Mouse (Mus musculus): ENCODE results near the gene Cblc. TPM values are rescaled to one million over a fixed set of nuclear protein-coding genes. Genes with fewer than 3 reads are reported as not detected.

Gene Cblc
- polyA plus RNA-seq, 1 experiment from 2014 or later, result 4.8 TPM

- peaks cover 25% of the 10 kb centered on the region for H3K27me3 ChIP-seq
- peak overlapping the region; percentile 38; the same call in 1 of the 2 replicates for H3K9ac ChIP-seq
Measured at GRCm38 (mm10) chr7:19817382-19818105, 20.9 kb upstream of the Cblc start.

DNA sequence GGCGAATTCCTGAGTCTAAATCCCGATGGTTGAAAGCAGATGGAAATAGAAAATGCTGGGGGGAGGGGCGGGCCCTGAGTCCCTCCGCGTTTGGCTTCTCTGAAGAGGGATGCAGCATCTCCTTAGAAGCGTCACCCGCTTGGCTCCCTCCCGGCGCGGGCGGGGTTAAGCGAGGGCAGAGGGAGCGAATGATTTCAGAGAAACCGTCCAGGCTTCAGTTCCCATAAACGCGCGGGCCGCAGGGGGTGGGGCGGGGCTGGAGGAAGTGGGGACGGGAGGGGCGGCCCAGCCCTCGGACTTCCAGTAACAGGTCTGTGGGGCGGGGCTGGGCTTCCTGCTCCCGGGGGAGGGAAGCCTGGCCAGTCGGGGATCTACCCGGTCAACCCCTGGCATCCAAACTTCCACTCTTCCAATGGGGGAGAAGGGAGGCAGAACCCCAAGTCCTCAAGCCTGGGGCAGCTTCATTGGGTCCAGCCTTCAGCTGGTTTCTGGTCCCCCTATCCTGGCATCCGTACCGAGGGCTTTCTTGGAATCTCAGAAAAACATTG is 19.7 kb upstream of the Cblc start:
- H3K4me2 ChIP-seq (replicated peaks), result peak overlapping the region; percentile 63
- H3K36me3 ChIP-seq, result no peaks in the 10 kb centered on the region
- peak overlapping the region; percentile 76 for H3K27ac ChIP-seq
- peaks cover 28% of the 10 kb centered on the region for H3K4me1 ChIP-seq
- peak overlapping the region; percentile 31 for H3K9ac ChIP-seq
- no peaks in the 10 kb centered on the region for H3K9me3 ChIP-seq
- peak; percentile 7; the same call in 1 of the 2 replicates for ATAC-seq (ENCODE audit: insufficient number of reproducible peaks, insufficient read depth, low FRiP score, low TSS enrichment)
- peak overlapping the region; percentile 37 for H3K4me3 ChIP-seq
- H3K27me3 ChIP-seq, result peaks cover 24% of the 10 kb centered on the region
- 1% methylated on average over 28 of the region's 28 CpGs for WGBS

More at GRCm38 (mm10) chr7:19817382-19818105, 20.9 kb upstream of the Cblc start:
- peak overlapping the region; percentile 37 for H3K4me3 ChIP-seq
- no peaks in the 10 kb centered on the region for H3K36me3 ChIP-seq
- 6% methylated on average over 15 of the region's 15 CpGs for WGBS
- peak; percentile 50 for ATAC-seq (ENCODE audit: insufficient number of reproducible peaks, insufficient read depth, low FRiP score, low TSS enrichment)
- H3K4me1 ChIP-seq, result peaks cover 31% of the 10 kb centered on the region
- no peaks in the 10 kb centered on the region for H3K9me3 ChIP-seq
- H3K4me2 ChIP-seq (replicated peaks), result peak overlapping the region; percentile 63
- peak overlapping the region; percentile 76 for H3K27ac ChIP-seq

DNA sequence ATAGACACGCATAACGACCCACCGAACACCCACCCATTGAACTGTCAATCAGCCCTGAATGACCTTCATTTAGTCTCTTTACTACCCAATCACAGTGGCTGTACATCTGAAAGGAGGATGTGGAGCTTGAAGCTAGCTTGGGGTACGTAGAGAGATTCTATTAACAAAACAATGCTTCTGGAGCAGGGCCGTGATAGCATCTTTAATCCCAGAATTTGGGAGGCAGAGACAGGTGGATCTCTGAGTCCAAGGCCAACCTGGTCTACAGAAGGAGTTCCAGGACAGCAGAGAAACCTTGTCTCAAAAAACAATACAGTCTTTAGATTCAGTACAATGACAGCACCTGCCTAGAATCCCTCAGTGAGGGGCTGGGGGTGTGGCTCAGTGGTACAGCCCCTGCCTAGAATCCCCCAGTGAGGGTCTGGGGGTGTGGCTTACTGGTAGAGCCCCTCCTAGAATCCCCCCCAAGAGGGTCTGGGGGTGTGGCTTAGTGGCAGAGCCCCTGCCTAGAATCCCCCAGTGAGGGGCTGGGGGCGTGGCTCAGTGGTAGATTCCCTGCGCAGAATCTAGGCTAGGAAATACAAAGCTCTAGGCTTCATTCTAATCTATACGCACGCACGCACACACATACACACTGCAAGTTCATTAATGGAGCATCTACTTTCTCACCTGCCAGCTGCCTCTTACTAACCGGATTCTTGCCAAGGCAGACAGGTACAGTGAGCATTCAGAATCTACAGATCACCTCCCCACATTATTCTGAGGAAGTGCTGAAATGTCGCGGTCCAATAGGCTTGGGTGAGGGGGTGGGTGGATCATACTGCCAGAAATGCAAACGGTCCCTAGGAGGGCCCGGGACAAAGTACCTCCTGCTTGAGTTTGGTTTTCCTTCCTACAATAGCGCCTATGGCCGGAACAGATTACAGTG is 19.0 kb upstream of the Cblc start:
- H3K4me1 ChIP-seq, result peaks cover 33% of the 10 kb centered on the region
- peak overlapping the region; percentile 63 for H3K4me2 ChIP-seq (replicated peaks)
- peak overlapping the region; percentile 31 for H3K9ac ChIP-seq
- H3K27ac ChIP-seq, result peak overlapping the region; percentile 76
- peaks cover 24% of the 10 kb centered on the region for H3K27me3 ChIP-seq
- WGBS, result 30% methylated on average over 17 of the region's 17 CpGs
- 0 out of 2 replicates have a peak, but pooled peaks have one; percentile 4 for ATAC-seq (ENCODE audit: insufficient number of reproducible peaks, insufficient read depth, low FRiP score, low TSS enrichment)
- no peaks in the 10 kb centered on the region for H3K9me3 ChIP-seq
- H3K36me3 ChIP-seq, result no peaks in the 10 kb centered on the region
- H3K4me3 ChIP-seq, result peak overlapping the region; percentile 37

DNA sequence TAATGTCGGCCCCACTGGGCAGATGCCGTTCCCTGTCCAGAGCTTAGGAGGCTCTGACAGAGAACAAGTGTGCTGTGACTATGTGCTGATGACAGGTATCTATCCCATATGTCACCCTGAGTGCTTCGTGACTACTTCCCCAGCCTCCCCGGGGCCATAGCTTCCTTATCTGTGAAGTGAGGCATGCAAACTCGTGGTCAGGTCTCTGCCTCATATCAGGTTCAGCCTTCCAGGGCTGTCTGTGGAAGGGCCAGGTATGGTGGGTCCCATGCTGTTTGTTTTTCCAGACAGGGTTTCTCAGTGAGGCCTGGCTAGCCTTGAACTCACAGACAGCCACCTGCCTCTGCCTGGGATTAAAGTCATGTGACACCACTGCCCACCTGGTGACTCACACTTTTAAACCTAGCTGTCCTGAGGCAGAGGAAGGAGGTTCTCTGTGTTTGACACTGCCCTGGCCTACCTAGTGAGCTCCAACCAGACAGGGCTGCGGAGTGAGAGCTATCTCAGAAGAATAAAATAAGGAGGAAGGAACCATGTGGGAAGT is 17.0 kb upstream of the Cblc start:
- ATAC-seq (ENCODE audit: insufficient number of reproducible peaks, insufficient read depth, low FRiP score, low TSS enrichment), result no peak
- no peak overlapping the region for H3K4me2 ChIP-seq (replicated peaks)
- peaks cover 43% of the 10 kb centered on the region for H3K27me3 ChIP-seq
- no peak overlapping the region for H3K27ac ChIP-seq
- peaks cover 33% of the 10 kb centered on the region for H3K4me1 ChIP-seq
- WGBS, result 80% methylated on average over 6 of the region's 6 CpGs
- H3K36me3 ChIP-seq, result no peaks in the 10 kb centered on the region
- no peak overlapping the region for H3K4me3 ChIP-seq
- no peaks in the 10 kb centered on the region for H3K9me3 ChIP-seq
- no peak overlapping the region for H3K9ac ChIP-seq

- Histone ChIP-seq H3K4me1 (peaks cover 33% of the 10 kb centered on the region), H3K36me3 (no peaks in the 10 kb centered on the region), H3K27me3 (peaks cover 48% of the 10 kb centered on the region), H3K4me3 (no peak overlapping the region), H3K27ac (no peak overlapping the region), H3K9ac (no peak overlapping the region), H3K4me2 (replicated peaks) (no peak overlapping the region), H3K9me3 (no peaks in the 10 kb centered on the region)
- ATAC-seq (ENCODE audit: insufficient number of reproducible peaks, insufficient read depth, low FRiP score, low TSS enrichment), result no peak
- WGBS, result 85% methylated on average over 4 of the region's 4 CpGs
Measured at GRCm38 (mm10) chr7:19813161-19813560, 16.6 kb upstream of the Cblc start.

DNA sequence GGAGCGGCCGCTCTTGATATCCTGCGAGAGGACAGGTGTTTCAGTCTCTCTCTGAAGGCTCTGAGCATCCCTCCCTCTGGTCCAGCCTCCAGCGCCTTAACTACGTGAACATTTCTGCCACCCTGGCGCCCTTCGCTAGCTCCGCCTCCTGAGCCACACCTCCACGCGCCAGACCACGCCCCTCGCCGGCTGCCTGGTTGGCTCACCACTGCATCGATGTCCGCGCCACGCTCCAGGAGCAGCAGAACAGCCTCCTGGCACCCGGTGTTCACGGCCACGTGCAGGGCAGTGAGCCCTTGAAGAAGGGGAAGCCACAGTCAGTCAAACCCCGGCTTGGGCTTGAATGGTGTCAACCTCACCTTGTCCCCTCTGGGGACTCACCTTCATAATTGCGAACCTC is 14.5 kb upstream of the Cblc start:
- Histone ChIP-seq H3K4me2 (replicated peaks) (peak overlapping the region; percentile 33), H3K9ac (no peak overlapping the region), H3K27me3 (peaks cover 49% of the 10 kb centered on the region), H3K27ac (no peak overlapping the region), H3K4me1 (peaks cover 13% of the 10 kb centered on the region; the same call in 1 of the 2 replicates), H3K4me3 (peak overlapping the region; percentile 5; the same call in 1 of the 2 replicates), H3K36me3 (no peaks in the 10 kb centered on the region), H3K9me3 (no peaks in the 10 kb centered on the region)
- no peak for ATAC-seq (ENCODE audit: insufficient number of reproducible peaks, insufficient read depth, low FRiP score, low TSS enrichment)
- WGBS, result 3% methylated on average over 22 of the region's 22 CpGs

DNA sequence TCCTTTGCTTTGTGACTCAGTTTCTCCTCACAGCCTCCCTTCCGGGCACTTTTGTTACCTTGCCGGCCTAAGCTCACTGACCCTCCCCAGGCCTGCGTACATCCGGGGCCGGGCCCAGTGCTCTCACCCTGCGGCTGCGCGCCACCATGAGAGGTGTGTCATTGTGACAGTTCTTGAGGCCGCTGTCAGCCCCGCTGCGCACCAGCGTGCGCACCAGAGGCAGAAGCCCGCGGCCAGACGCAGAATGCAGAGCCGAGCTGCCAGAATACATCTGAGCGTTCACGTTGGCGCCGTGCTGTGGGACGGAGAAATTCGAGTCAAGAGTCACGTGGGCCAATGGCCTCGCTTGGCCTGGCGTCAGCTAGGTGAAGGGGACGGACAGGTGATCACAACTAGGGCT is 12.8 kb upstream of the Cblc start:
- H3K9me3 ChIP-seq, result no peaks in the 10 kb centered on the region
- ATAC-seq (ENCODE audit: insufficient number of reproducible peaks, insufficient read depth, low FRiP score, low TSS enrichment), result 0 out of 2 replicates have a peak, but pooled peaks have one; percentile 59
- H3K4me2 ChIP-seq (replicated peaks), result peak overlapping the region; percentile 42
- peaks cover 6% of the 10 kb centered on the region; the same call in 1 of the 2 replicates for H3K4me1 ChIP-seq
- H3K27ac ChIP-seq, result no peak overlapping the region
- WGBS, result 3% methylated on average over 27 of the region's 27 CpGs
- peak overlapping the region; percentile 21 for H3K4me3 ChIP-seq
- no peaks in the 10 kb centered on the region for H3K36me3 ChIP-seq
- no peak overlapping the region; the same call in 1 of the 2 replicates for H3K9ac ChIP-seq
- H3K27me3 ChIP-seq, result peaks cover 49% of the 10 kb centered on the region

- WGBS, result 81% methylated on average over 8 of the region's 8 CpGs
- Histone ChIP-seq H3K4me3 (no peak overlapping the region), H3K27ac (no peak overlapping the region), H3K36me3 (no peaks in the 10 kb centered on the region), H3K27me3 (peaks cover 34% of the 10 kb centered on the region), H3K9me3 (no peaks in the 10 kb centered on the region), H3K9ac (no peak overlapping the region), H3K4me2 (replicated peaks) (no peak overlapping the region), H3K4me1 (peaks cover 6% of the 10 kb centered on the region; the same call in 1 of the 2 replicates)
- no peak for ATAC-seq (ENCODE audit: insufficient number of reproducible peaks, insufficient read depth, low FRiP score, low TSS enrichment)
Measured at GRCm38 (mm10) chr7:19806356-19806969, 9.9 kb upstream of the Cblc start.

- no peak overlapping the region for H3K27ac ChIP-seq
- no peaks in the 10 kb centered on the region for H3K36me3 ChIP-seq
- H3K4me1 ChIP-seq, result no peaks in the 10 kb centered on the region
- no peak overlapping the region for H3K4me2 ChIP-seq (replicated peaks)
- ATAC-seq (ENCODE audit: insufficient number of reproducible peaks, insufficient read depth, low FRiP score, low TSS enrichment), result no peak
- no peak overlapping the region for H3K4me3 ChIP-seq
- H3K9ac ChIP-seq, result no peak overlapping the region
- H3K9me3 ChIP-seq, result no peaks in the 10 kb centered on the region
- H3K27me3 ChIP-seq, result no peaks in the 10 kb centered on the region
- WGBS, result 12% methylated on average over 7 of the region's 7 CpGs
Measured at GRCm38 (mm10) chr7:19802995-19803394, 6.4 kb upstream of the Cblc start.

DNA sequence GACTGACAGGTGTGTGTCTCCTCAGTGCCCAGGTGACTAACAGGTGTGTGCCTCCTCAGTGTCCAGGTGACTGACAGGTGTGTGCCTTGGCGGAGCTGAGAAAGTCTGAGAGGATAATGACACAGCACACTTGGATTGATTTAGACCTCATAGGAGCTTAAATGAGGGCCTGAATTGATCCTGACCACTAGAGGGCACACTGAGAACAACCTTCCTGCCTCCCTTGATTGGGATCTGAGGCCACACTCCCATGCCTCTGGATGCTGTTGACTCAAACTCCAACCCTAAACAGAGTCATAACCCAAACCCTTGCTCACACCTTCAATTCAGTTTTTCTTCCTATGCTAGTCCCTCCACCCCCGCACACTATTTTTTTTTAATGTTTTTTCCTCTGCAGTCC is 4.2 kb upstream of the Cblc start:
- no peak overlapping the region for H3K9ac ChIP-seq
- H3K4me3 ChIP-seq, result no peak overlapping the region
- H3K36me3 ChIP-seq, result no peaks in the 10 kb centered on the region
- H3K4me1 ChIP-seq, result no peaks in the 10 kb centered on the region
- H3K9me3 ChIP-seq, result no peaks in the 10 kb centered on the region
- no peak for ATAC-seq (ENCODE audit: insufficient number of reproducible peaks, insufficient read depth, low FRiP score, low TSS enrichment)
- H3K27me3 ChIP-seq, result peaks cover 18% of the 10 kb centered on the region
- 18% methylated on average over 2 of the region's 2 CpGs for WGBS
- H3K27ac ChIP-seq, result no peak overlapping the region
- no peak overlapping the region for H3K4me2 ChIP-seq (replicated peaks)

GRCm38 (mm10) chr7:19796254-19796653 is 355 bp downstream of the Cblc start:
- ATAC-seq (ENCODE audit: insufficient number of reproducible peaks, insufficient read depth, low FRiP score, low TSS enrichment), result no peak
- Histone ChIP-seq H3K9ac (no peak overlapping the region), H3K27me3 (peaks cover 27% of the 10 kb centered on the region), H3K4me3 (peak overlapping the region; percentile 20; the same call in 1 of the 2 replicates), H3K36me3 (no peaks in the 10 kb centered on the region), H3K4me2 (replicated peaks) (peak overlapping the region; percentile 39), H3K4me1 (no peaks in the 10 kb centered on the region), H3K9me3 (no peaks in the 10 kb centered on the region), H3K27ac (0 out of 2 replicates have a peak overlapping the region, but pooled peaks have one; percentile 2)
- WGBS, result 9% methylated on average over 18 of the region's 18 CpGs

Data from embryonic facial prominence, embryonic 12.5 days (tissue).